Mouse (Mus musculus) cerebellum, adult 9-10 months (tissue): Measurements from ENCODE around the gene Dmrt1.

Experiments used
- DNase-seq: peaks from one replicate; pipeline ENCODE4 v3.0.0; 2022

The Dmrt1 gene

DNA sequence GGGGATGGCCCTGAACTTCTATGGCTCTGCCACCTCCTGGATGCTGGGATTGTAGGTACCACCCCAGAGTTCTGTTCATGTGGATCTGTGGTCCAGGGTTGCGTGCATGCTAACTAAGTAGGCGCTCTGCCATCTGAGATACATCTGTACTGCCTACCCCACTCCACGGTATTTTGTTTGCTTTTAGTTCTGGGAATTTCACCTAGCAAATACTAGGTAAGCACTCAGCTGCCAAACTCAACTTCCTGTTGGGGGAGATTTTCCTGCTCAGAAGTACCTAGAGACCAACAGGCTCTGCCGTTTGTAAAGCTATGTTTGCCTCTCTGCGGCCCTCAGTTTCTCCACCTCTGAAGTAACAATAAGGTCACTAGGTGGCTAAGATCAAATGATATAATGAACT, 129.7 kb downstream of the Dmrt1 start:
- DNase-seq: no peak

DNA sequence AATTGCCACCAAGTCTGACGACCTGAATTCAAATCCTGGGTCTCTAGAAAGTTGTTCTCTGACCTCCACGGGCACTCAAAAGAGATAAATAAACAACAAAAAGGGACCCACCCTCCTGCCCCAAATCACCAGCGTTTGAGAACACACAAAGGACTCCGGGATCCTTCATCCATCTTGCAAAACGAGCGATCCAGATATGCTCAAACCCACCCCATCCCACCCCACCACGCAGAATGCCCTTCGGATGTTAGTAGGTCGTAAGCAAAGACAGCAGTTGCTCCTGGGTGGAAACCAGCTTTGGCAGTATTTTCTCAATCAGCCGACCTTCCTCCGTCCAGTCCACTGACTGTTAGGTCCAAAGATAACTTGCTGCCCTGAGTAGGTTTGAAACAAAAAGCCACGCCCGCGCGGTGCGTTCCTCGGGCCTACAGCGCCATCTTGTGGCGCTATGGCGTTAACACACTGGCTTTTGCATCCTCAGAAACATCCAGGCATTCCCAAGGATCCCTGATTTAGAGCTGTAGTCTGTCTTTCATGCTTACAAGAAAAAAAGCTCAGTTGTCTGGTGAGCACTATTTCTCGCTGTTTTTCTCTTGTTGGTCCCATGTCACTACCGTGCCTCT, 130.3 kb downstream of the Dmrt1 start:
- DNase-seq: peak; percentile 15

DNA sequence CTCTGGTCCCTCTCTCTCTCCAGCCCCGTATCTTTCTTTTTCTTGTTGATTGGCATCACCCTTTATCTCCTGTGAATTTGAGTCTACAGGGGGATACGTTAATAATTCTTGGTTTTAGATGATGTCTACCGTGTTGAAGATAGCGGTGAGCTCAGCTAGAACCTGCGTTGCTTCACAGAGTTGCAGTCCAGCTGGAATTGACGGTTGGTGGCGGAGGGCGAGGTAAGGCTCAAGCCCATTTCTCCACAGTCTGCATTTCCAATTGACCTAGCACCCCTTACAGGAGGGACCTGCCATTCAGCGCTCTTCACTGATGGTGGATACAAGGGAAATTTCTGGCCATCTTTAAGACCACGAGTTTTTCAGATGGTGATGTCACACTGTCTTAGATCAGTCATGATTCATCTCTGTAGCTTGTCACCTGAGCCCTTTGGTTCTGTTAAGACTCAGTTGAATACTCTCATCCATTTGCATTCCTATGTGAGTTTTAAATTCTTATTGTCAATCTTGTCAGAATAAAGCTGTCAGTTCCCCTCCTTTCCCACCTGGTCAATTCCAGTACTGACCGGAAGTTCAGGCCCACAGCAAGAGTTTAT, 133.4 kb downstream of the Dmrt1 start:
- DNase-seq: no peak

DNA sequence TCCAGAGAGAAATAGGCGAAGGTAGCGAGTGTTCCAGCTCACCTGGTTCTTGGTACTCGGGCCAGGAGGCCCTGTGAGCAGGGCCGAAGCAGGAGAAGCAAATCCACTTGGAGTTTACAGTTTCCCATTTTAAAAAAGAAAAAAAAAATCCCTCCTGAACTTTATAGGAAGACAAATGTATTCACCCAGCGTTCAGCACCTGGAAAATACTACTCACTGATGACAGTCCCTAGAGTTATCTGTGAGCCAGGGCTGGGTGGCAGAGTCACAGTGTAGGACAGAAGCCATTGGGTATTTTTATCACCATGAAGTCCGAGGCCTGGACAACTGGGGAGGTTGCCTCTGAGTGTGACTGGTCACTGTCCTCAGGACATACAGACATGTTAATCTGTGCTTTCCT, 136.4 kb downstream of the Dmrt1 start:
- DNase-seq: no peak

DNA sequence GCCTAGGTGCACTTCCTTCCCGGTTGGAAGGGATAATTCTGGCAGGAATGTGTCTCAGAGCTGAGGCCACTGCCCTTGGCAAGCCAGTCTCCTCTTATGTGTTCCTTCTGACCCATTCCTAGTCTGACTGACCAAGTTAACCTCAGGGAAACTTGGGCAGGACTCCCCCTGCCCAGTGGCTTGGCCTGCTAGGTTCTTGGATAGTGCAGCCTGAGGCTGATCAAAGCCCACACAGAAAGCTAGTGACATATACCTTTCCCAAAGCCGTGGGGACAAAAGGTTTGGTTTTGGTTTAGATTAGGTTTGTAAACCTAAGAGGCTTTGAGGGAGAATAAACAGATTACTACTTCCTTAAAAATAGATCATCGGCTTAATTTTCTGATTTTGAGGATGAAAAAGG, 141.7 kb downstream of the Dmrt1 start:
- no peak for DNase-seq

DNA sequence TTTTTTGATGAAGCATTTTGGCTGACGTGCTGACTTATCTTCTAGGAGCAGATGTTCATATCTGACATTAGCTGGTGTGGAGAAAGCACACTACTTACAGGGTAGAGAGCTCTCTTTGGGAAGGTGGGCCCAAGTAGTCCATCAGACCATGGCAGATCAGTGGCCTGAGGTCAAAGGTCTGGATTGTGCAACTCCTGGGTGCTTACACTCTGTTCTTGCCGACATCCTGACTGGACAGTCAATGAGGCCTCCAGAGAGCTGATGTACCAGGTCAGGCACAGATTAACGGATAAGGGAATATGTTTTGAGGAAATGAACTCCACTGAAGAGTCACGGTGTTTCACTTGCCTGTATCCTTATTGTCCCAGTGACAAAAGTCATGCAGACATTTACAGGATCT, 143.3 kb downstream of the Dmrt1 start:
- DNase-seq: no peak

DNA sequence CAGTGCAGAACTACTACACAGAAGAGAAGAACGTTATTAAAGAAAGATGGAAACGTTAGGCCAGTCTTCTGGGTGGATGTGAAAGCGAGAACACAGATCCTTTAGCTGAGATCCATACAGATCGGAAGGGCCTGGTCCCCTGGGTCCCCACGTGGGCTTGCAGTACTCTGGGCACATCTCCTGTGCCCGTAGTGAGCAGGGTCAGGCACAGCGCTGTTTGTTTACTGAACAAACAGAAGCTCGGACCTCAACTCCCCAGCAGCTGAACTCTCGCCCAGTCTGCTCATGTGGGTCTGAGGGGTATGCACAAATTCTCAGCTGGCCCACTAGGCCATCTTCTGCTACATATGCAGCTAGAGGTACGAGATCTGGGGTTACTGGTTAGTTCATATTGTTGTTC, 145.1 kb downstream of the Dmrt1 start:
- DNase-seq: no peak

DNA sequence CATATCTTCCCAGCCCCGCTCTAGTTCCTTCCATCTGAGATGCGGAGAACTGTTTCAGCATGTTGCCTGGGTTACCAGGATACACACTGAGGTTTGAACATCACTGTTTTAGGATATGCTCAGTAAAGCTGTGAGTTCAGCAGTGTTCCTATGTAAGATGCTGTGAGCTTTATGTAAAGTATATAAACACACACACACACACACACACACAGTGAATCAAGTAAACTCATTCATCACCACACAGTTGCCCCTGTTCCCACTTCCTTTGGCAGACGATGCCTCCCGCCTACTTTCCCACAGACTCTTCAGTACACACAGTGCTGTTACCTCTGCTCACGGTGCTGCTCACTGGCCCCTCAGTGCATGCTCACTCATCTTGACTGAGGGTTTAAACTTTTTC, 147.1 kb downstream of the Dmrt1 start:
- no peak for DNase-seq
